Mouse (Mus musculus): Measurements from ENCODE around the gene Gata5. TPM values are rescaled to one million over a fixed set of nuclear protein-coding genes. Genes with fewer than 3 reads are reported as not detected.

Gata5 gene
- polyA plus RNA-seq, 1 experiment from 2014 or later = not detected

- 82% methylated on average over 8 of the region's 8 CpGs for WGBS
- Histone ChIP-seq H3K27ac (replicated peaks) (no peak overlapping the region), H3K9ac (replicated peaks) (no peak overlapping the region), H3K9me3 (no peaks in the 10 kb centered on the region), H3K36me3 (no peaks in the 10 kb centered on the region), H3K4me3 (no peak overlapping the region), H3K4me2 (replicated peaks) (no peak overlapping the region), H3K4me1 (no peaks in the 10 kb centered on the region), H3K27me3 (no peaks in the 10 kb centered on the region)
- ATAC-seq (replicated peaks) = no peak
Observed at GRCm38 (mm10) chr2:180279321-180279720, 55.2 kb downstream of the Gata5 start.

- no peak overlapping the region for H3K27ac ChIP-seq (replicated peaks)
- peaks cover 6% of the 10 kb centered on the region for H3K4me1 ChIP-seq
- no peak for ATAC-seq (replicated peaks)
- 67% methylated on average over 8 of the region's 8 CpGs for WGBS
- no peaks in the 10 kb centered on the region for H3K36me3 ChIP-seq
- H3K4me2 ChIP-seq (replicated peaks) = no peak overlapping the region
- no peaks in the 10 kb centered on the region for H3K27me3 ChIP-seq
- no peaks in the 10 kb centered on the region for H3K9me3 ChIP-seq
- no peak overlapping the region for H3K4me3 ChIP-seq
- no peak overlapping the region for H3K9ac ChIP-seq (replicated peaks)
Observed at GRCm38 (mm10) chr2:180277773-180278320, 56.7 kb downstream of the Gata5 start.

GRCm38 (mm10) chr2:180276851-180277259 is 57.6 kb downstream of the Gata5 start:
- ATAC-seq (replicated peaks) = no peak
- Histone ChIP-seq H3K4me2 (replicated peaks) (no peak overlapping the region), H3K9me3 (no peaks in the 10 kb centered on the region), H3K27me3 (no peaks in the 10 kb centered on the region), H3K9ac (replicated peaks) (no peak overlapping the region), H3K4me3 (no peak overlapping the region), H3K36me3 (no peaks in the 10 kb centered on the region), H3K27ac (replicated peaks) (no peak overlapping the region), H3K4me1 (peaks cover 15% of the 10 kb centered on the region)
- WGBS = 74% methylated on average over 8 of the region's 8 CpGs

GRCm38 (mm10) chr2:180276385-180276784 is 58.1 kb downstream of the Gata5 start:
- Histone ChIP-seq H3K9ac (replicated peaks) (no peak overlapping the region), H3K36me3 (no peaks in the 10 kb centered on the region), H3K27me3 (no peaks in the 10 kb centered on the region), H3K4me2 (replicated peaks) (no peak overlapping the region), H3K4me1 (peaks cover 20% of the 10 kb centered on the region), H3K9me3 (no peaks in the 10 kb centered on the region), H3K27ac (replicated peaks) (no peak overlapping the region), H3K4me3 (no peak overlapping the region)
- 66% methylated on average over 4 of the region's 4 CpGs for WGBS
- no peak for ATAC-seq (replicated peaks)

GRCm38 (mm10) chr2:180275836-180276235 is 58.7 kb downstream of the Gata5 start:
- H3K4me1 ChIP-seq = peaks cover 26% of the 10 kb centered on the region
- no peak overlapping the region for H3K4me3 ChIP-seq
- peak; percentile 27; the same call in 1 of the 2 replicates for ATAC-seq (replicated peaks)
- WGBS = 1% methylated on average over 8 of the region's 8 CpGs
- H3K9ac ChIP-seq (replicated peaks) = no peak overlapping the region
- H3K4me2 ChIP-seq (replicated peaks) = peak overlapping the region; percentile 12; the same call in 1 of the 2 replicates
- no peak overlapping the region for H3K27ac ChIP-seq (replicated peaks)
- no peaks in the 10 kb centered on the region for H3K27me3 ChIP-seq
- H3K36me3 ChIP-seq = no peaks in the 10 kb centered on the region
- H3K9me3 ChIP-seq = no peaks in the 10 kb centered on the region

Other genes starting within 250 kb of the Gata5 start
- 2.3 and 2.7 TPM in 2 replicates for gene Hrh3, start 230.2 kb downstream of the Gata5 start, polyA plus RNA-seq (2015; fragmentation: Nextera tagmentation; extraction: Ambion mirVana)
- gene Osbpl2, start 215.4 kb downstream of the Gata5 start, polyA plus RNA-seq (2015; fragmentation: Nextera tagmentation; extraction: Ambion mirVana) = 66.3 and 67.3 TPM in 2 replicates
- gene Adrm1, start 163.2 kb downstream of the Gata5 start, polyA plus RNA-seq (2015; fragmentation: Nextera tagmentation; extraction: Ambion mirVana) = 201 and 206 TPM in 2 replicates
- 3.0 and 3.1 TPM in 2 replicates for gene Lama5, start 108.8 kb downstream of the Gata5 start, polyA plus RNA-seq (2015; fragmentation: Nextera tagmentation; extraction: Ambion mirVana)
- 407 and 432 TPM in 2 replicates for gene Rps21, start 77.3 kb downstream of the Gata5 start, polyA plus RNA-seq (2015; fragmentation: Nextera tagmentation; extraction: Ambion mirVana)
- gene Cables2, start 61.2 kb downstream of the Gata5 start, polyA plus RNA-seq (2015; fragmentation: Nextera tagmentation; extraction: Ambion mirVana) = 18.4 and 21.6 TPM in 2 replicates
- not detected in 2 replicates for gene Rbbp8nl, start 44.8 kb downstream of the Gata5 start, polyA plus RNA-seq (2015; fragmentation: Nextera tagmentation; extraction: Ambion mirVana)
- gene Slco4a1, start 121.5 kb upstream of the Gata5 start, polyA plus RNA-seq (2015; fragmentation: Nextera tagmentation; extraction: Ambion mirVana) = 1.2 and 1.4 TPM in 2 replicates
- 6.6 and 8.0 TPM in 2 replicates for gene Ntsr1, start 165.3 kb upstream of the Gata5 start, polyA plus RNA-seq (2015; fragmentation: Nextera tagmentation; extraction: Ambion mirVana)
- 51.8 and 52.5 TPM in 2 replicates for gene Mrgbp, start 246.6 kb upstream of the Gata5 start, polyA plus RNA-seq (2015; fragmentation: Nextera tagmentation; extraction: Ambion mirVana)

Data from forebrain, embryonic 15.5 days (tissue).